Comparison of ENCODE assay signal across 11 mouse cellular contexts in the genomic region with DNA sequence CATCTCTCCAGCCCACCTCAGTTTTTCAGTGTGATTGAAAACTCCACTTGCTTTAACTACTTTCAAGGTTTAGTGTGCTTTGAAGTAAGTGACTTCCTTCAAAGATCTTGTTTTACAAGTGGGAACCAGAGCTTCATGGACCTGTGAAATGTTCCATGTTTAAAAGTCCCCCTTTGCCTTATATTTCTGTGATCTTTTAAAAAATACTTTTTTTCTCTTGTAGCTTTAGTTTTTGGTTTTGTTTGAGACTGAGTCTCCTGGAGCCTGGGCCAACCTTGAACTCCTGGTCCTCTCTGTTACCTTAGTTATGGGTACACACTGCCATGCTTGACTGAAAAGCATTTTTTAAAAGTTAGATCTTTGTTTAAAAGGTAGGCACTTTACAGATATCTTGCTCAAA. TPM values are rescaled to one million over a fixed set of nuclear protein-coding genes. Genes with fewer than 3 reads are reported as not detected.
DNase-seq lines count a peak whose midpoint lies in the region; ATAC-seq and TF ChIP-seq lines count a peak whose summit lies in the region.
"Had no signal": no experiment of that assay in that cellular context is flagged by ENCODE, and none has a peak within 500 bp of the region (broad histone marks: within the 10 kb centered on the region; RNA-seq: fewer than 3 reads in every experiment).

No protein-coding gene starts in this region.

- DNase-seq in heart, adult 8-10 months (ENCODE audit: low spot score) = no peak
- no peak for DNase-seq in lung, postnatal 36 days
- no peak for DNase-seq in liver, postnatal 0 days
- no peak for DNase-seq in gastrocnemius, postnatal 25 days

- no peaks in the 10 kb centered on the region for H3K27me3 ChIP-seq in heart, embryonic 16.5 days (ENCODE audit: control insufficient read depth, insufficient read depth, low read length)
- no peaks in the 10 kb centered on the region for H3K27me3 ChIP-seq in lung, embryonic 16.5 days (ENCODE audit: control insufficient read depth, insufficient read depth, low read depth, low read length)
- H3K27me3 ChIP-seq in liver, postnatal 0 days (ENCODE audit: insufficient read depth, low read length) = no peaks in the 10 kb centered on the region
- H3K27me3 ChIP-seq: neural tube, embryonic 12.5 days had no signal

- H3K27ac ChIP-seq in heart, embryonic 16.5 days (ENCODE audit: low read length) = peak overlapping the region; percentile 78
- H3K27ac ChIP-seq in lung, embryonic 16.5 days (ENCODE audit: low read length) = peak overlapping the region; percentile 51; the same call in 1 of the 2 replicates
- 0 out of 2 replicates have a peak overlapping the region, but pooled peaks have one; percentile 60 for H3K27ac ChIP-seq in embryonic fibroblast, embryonic 13.5 days (ENCODE audit: insufficient read depth, low read length)
- H3K27ac ChIP-seq in liver, postnatal 0 days (ENCODE audit: low read depth) = peak overlapping the region; percentile 99
- H3K27ac ChIP-seq: neural tube, embryonic 12.5 days had no signal

- no peak for TF ChIP-seq POLR2A in embryonic fibroblast, embryonic 13.5 days (IDR thresholded peaks at IDR 0.05; ENCODE audit: low read depth, low read length)

- ATAC-seq in heart, embryonic 16.5 days (replicated peaks; ENCODE audit: extremely low read depth, insufficient read depth, low FRiP score) = no peak
- no peak for ATAC-seq in lung, embryonic 16.5 days (ENCODE audit: low read depth)
- ATAC-seq in liver, postnatal 0 days = no peak
- ATAC-seq: activated CD4-positive, CD25-positive, alpha-beta regulatory T cell, adult 4 months; intestine, embryonic 16.5 days had no signal

- H3K4me2 ChIP-seq in heart, embryonic 16.5 days (ENCODE audit: low read depth, low read length) = peak overlapping the region; percentile 67
- peak overlapping the region; percentile 65; the same call in 1 of the 2 replicates for H3K4me2 ChIP-seq in lung, embryonic 16.5 days (ENCODE audit: low read depth, low read length)
- peak overlapping the region; percentile 85 for H3K4me2 ChIP-seq in liver, postnatal 0 days (ENCODE audit: low read depth, low read length)
- H3K4me2 ChIP-seq: neural tube, embryonic 12.5 days had no signal

- H3K4me3 ChIP-seq in heart, embryonic 16.5 days (ENCODE audit: low read length) = peak overlapping the region; percentile 24
- H3K4me3 ChIP-seq in lung, embryonic 16.5 days (ENCODE audit: low read length) = peak overlapping the region; percentile 9; the same call in 1 of the 2 replicates
- peak overlapping the region; percentile 20; the same call in 1 of the 2 replicates for H3K4me3 ChIP-seq in embryonic fibroblast, embryonic 13.5 days (ENCODE audit: insufficient read depth, low read length)
- H3K4me3 ChIP-seq in liver, postnatal 0 days (ENCODE audit: low read depth, low read length) = peak overlapping the region; percentile 88
- H3K4me3 ChIP-seq: neural tube, embryonic 12.5 days had no signal

- TF ChIP-seq EP300 in liver, postnatal 0 days (IDR thresholded peaks at IDR 0.05; ENCODE audit: low read depth) = no peak

- H3K4me1 ChIP-seq in heart, embryonic 16.5 days (ENCODE audit: control insufficient read depth, insufficient read depth, low read length) = peaks cover 29% of the 10 kb centered on the region
- H3K4me1 ChIP-seq in lung, embryonic 16.5 days (replicated peaks; ENCODE audit: control insufficient read depth, insufficient read depth, low read length) = peaks cover 15% of the 10 kb centered on the region
- no peaks in the 10 kb centered on the region for H3K4me1 ChIP-seq in embryonic fibroblast, embryonic 13.5 days (ENCODE audit: control insufficient read depth, insufficient read depth, low read length)
- H3K4me1 ChIP-seq in liver, postnatal 0 days (ENCODE audit: insufficient read depth) = peaks cover 36% of the 10 kb centered on the region

- no peaks in the 10 kb centered on the region for H3K9me3 ChIP-seq in heart, embryonic 16.5 days (replicated peaks; ENCODE audit: control insufficient read depth, low read length)
- H3K9me3 ChIP-seq in lung, embryonic 16.5 days (ENCODE audit: control insufficient read depth, low read length) = no peaks in the 10 kb centered on the region
- H3K9me3 ChIP-seq in liver, postnatal 0 days (ENCODE audit: low read length) = no peaks in the 10 kb centered on the region
- H3K9me3 ChIP-seq: neural tube, embryonic 12.5 days had no signal

- no peak for TF ChIP-seq CTCF in embryonic fibroblast, embryonic 13.5 days (IDR thresholded peaks at IDR 0.05; ENCODE audit: borderline replicate concordance, insufficient read depth, low read length)
- no peak for TF ChIP-seq CTCF in liver, postnatal 0 days (IDR thresholded peaks at IDR 0.05; ENCODE audit: low read depth)

- H3K9ac ChIP-seq in heart, embryonic 16.5 days (ENCODE audit: low read length) = no peak overlapping the region
- no peak overlapping the region for H3K9ac ChIP-seq in lung, embryonic 16.5 days (ENCODE audit: low read length)
- H3K9ac ChIP-seq in liver, postnatal 0 days (replicated peaks) = 0 out of 2 replicates have a peak overlapping the region, but pooled peaks have one; percentile 2
- H3K9ac ChIP-seq: neural tube, embryonic 12.5 days had no signal

- peaks cover 16% of the 10 kb centered on the region for H3K36me3 ChIP-seq in heart, embryonic 16.5 days (ENCODE audit: control insufficient read depth, insufficient read depth)
- peaks cover 12% of the 10 kb centered on the region for H3K36me3 ChIP-seq in lung, embryonic 16.5 days (ENCODE audit: control insufficient read depth, insufficient read depth, low read length)
- H3K36me3 ChIP-seq in liver, postnatal 0 days (replicated peaks; ENCODE audit: insufficient read depth, low read length) = peaks cover 29% of the 10 kb centered on the region
- H3K36me3 ChIP-seq: neural tube, embryonic 12.5 days had no signal

RNA-seq across cellular contexts. Expression of gene Cflar, which starts 4.2 kb away (rescaled TPM):
- polyA plus RNA-seq in heart, embryonic 16.5 days (2015; fragmentation: Nextera tagmentation; extraction: Ambion mirVana) = 39.2 and 42.0 TPM in 2 replicates
- 10 to 100 TPM; 43.5 to 60.4 (median 50.3) TPM for total RNA-seq in heart, adult 8-10 months (2022)
- polyA plus RNA-seq in lung, embryonic 16.5 days (2015; fragmentation: Nextera tagmentation; extraction: Ambion mirVana) = 42.5 and 47.0 TPM in 2 replicates
- polyA plus RNA-seq in embryonic fibroblast, embryonic 13.5 days (2011; ENCODE audit: insufficient read length, low read depth, missing spikeins) = 51.2 and 68.0 TPM in 2 replicates
- polyA plus RNA-seq in liver, postnatal 0 days (2015; fragmentation: Nextera tagmentation; extraction: Ambion mirVana) = 29.6 and 30.2 TPM in 2 replicates
- 10 to 100 TPM; 40.0 to 41.4 TPM for total RNA-seq in gastrocnemius, postnatal 25 days (2021)

RNA-seq across cellular contexts. Expression of gene Als2cr12, which starts 19.7 kb away (rescaled TPM):
- not detected in 2 replicates for polyA plus RNA-seq in heart, embryonic 16.5 days (2015; fragmentation: Nextera tagmentation; extraction: Ambion mirVana)
- not detected for total RNA-seq in heart, adult 8-10 months (2022)
- polyA plus RNA-seq in lung, embryonic 16.5 days (2015; fragmentation: Nextera tagmentation; extraction: Ambion mirVana) = 0.23 TPM in 1 of 2 replicates, not detected in the other
- polyA plus RNA-seq in embryonic fibroblast, embryonic 13.5 days (2011; ENCODE audit: insufficient read length, low read depth, missing spikeins) = 0.55 TPM in 1 of 2 replicates, not detected in the other
- polyA plus RNA-seq in liver, postnatal 0 days (2015; fragmentation: Nextera tagmentation; extraction: Ambion mirVana) = not detected in 2 replicates
- not detected for total RNA-seq in gastrocnemius, postnatal 25 days (2021)
- total RNA-seq: left cerebral cortex, adult 18-20 months had no signal
- polyA plus RNA-seq: activated CD4-positive, CD25-positive, alpha-beta regulatory T cell, adult 4 months; neural tube, embryonic 12.5 days had no signal

Comparison
In these comparisons a context has a peak if more than half of its experiments do, and no peak if none do; other contexts are left out.
1. H3K4me3 ChIP-seq: peak in every context shown above with its lines; median percentile 88 in liver, postnatal 0 days; 24 in heart, embryonic 16.5 days; 20 in embryonic fibroblast, embryonic 13.5 days; 9 in lung, embryonic 16.5 days.